Mouse (Mus musculus) neutrophil, adult 5-6 weeks (primary cell): Measurements from ENCODE around the gene Tsnaxip1. TPM values are rescaled to one million over a fixed set of nuclear protein-coding genes. Genes with fewer than 3 reads are reported as not detected.

Experiments
- ATAC-seq: fragments of 151-379, 151-347 bp; 2 replicates; pipeline ENCODE4 v1.8.0; 2017; ENCODE audit warnings: mild to moderate bottlenecking, moderate TSS enrichment; ENCODE audit not compliant: insufficient number of reproducible peaks, poor library complexity, low FRiP score, severe bottlenecking; ENCODE audit errors: extremely low read depth
- total RNA-seq: library from RNA; stranded (forward); fragments of 200-1000 nt; gene quantifications from 2 replicates; pipeline ENCODE4 v1.2.3, GENCODE M21; 2017

Gene Tsnaxip1
- total RNA-seq, 1 experiment from 2014 or later = 1.3 TPM

DNA sequence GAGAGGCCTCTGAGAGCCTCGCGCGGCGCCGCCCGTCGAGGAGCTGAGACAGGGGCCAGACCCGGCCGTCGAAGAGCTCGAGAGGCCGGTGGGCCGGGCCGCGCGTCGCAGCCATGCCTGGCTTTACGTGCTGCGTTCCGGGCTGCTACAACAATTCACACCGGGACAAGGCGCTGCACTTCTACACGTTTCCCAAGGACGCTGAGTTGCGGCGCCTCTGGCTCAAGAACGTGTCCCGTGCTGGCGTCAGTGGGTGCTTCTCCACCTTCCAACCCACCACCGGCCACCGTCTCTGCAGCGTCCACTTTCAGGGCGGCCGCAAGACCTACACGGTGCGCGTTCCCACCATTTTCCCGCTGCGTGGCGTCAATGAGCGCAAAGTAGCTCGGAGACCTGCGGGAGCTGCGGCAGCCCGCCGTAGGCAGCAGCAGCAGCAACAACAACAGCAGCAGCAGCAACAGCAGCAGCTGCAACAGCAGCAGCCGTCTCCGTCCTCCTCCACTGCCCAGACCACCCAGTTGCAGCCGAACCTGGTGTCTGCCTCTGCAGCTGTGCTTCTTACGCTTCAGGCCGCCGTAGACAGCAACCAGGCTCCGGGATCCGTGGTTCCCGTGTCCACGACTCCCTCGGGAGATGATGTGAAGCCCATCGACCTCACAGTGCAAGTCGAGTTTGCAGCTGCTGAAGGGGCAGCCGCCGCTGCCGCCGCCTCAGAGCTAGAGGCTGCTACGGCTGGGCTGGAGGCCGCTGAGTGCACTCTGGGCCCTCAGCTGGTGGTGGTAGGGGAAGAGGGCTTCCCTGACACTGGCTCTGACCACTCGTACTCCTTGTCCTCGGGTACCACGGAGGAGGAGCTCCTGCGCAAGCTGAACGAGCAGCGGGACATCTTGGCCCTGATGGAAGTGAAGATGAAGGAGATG is 28.0 kb downstream of the Tsnaxip1 start:
- ATAC-seq = no peak

GRCm38 (mm10) chr8:105856168-105856835 is 28.8 kb downstream of the Tsnaxip1 start:
- no peak for ATAC-seq

GRCm38 (mm10) chr8:105858495-105858894 is 31.0 kb downstream of the Tsnaxip1 start:
- ATAC-seq = peak; percentile 24; the same call in 1 of the 2 replicates

DNA sequence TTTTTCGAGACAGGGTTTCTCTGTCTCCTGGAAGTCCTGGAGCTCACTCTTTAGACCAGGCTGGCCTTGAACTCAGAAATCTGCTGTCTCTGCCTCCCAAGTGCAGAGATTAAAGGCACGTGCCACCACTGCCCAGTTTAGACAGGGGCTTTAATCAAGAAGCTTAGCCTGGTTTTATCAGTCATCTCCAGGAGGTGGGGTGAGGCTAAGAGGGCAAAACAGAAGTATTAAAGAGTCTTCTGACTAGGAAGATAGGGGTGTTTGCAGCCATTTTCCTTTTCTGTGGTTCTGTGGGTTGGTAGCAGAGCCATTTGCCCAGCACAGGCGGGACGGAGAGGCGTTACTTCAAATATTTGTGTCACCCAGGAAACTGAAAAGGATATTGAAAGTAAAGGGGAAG is 31.8 kb downstream of the Tsnaxip1 start:
- ATAC-seq = no peak

DNA sequence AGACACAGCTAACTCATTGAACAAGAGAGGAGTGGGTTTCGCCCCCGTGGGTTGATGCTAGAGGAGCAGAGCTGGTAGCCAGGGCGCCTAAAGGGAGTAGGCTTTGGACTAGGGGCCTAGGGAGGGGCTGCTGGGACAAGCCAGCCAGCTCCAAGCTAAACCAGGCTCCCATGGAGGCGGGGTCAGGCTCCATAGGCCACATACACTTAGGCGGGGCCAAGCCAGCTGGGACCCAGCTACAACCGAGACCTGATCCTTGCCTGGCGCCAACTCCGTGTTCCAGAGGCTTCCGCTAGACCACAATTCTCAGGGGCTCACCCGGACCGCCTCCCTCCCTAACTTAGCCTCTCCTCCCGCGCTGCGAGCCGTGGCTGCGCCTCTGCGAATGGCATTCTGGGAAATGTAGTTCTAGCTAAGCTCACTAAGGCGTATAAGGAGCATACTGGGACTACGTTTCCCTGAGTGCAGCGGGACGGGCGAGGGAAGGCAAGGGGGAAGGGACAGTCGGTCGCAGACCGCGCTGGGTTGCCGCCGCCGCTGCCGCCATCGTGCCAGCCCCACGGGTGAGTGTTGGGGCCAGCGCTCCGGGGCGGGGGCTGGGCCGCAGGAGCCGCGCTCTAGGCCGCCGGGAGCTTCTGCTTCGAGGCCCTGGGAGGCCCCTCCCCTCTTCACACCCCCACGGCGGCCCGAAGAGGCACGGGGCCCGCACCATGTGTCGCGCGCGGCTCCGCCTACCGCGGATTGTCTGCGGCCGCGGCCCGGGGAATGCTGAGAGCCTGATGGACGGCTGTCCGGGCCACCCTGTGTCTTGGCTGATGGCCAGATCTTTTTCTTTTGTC is 32.8 kb downstream of the Tsnaxip1 start, which contains the start of gene Nutf2:
Nutf2 (plus strand) TSS at position 438 of the 839 bp plus-strand sequence.
- peak; percentile 96 for ATAC-seq

GRCm38 (mm10) chr8:105861951-105862350 is 34.4 kb downstream of the Tsnaxip1 start:
- ATAC-seq = no peak

GRCm38 (mm10) chr8:105866364-105867029 is 39.0 kb downstream of the Tsnaxip1 start:
- ATAC-seq = no peak

- ATAC-seq = no peak
Measured at GRCm38 (mm10) chr8:105874301-105874700, 46.8 kb downstream of the Tsnaxip1 start.

GRCm38 (mm10) chr8:105880754-105881520 is 53.4 kb downstream of the Tsnaxip1 start, which contains the start of gene Edc4:
Gene Edc4, plus strand, starts transcription at chr8:105880881.
- peak; percentile 93 for ATAC-seq

DNA sequence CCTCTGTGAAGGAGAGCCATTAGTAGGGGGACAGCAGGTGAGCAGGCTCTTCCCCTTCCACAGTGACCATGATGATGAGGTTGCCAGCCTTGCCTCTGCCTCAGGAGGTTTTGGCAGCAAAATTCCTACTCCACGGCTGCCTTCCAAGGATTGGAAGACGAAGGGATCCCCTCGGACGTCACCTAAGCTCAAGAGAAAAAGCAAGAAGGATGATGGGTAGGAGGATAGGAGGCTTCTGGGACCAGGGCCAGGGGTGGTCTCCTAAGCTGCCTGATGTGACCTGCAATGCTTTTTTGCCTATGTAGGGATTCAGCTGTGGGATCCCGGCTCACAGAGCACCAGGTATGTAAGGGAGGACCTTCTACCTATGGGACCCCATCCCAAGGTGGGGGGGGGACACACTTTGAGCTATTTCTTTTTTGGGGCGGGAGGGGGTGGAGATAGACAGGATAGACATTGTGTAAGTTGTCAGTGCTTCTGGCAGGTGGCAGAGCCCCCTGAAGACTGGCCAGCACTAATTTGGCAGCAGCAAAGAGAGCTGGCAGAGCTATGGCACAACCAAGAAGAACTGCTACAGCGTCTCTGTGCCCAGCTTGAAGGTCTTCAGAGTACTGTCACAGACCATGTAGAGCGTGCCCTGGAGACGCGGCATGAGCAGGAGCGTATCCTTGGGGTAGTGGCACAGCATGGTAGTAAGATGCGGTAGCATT is 62.4 kb downstream of the Tsnaxip1 start:
- no peak for ATAC-seq

- ATAC-seq = no peak
Measured at GRCm38 (mm10) chr8:105890870-105891269, 63.3 kb downstream of the Tsnaxip1 start.

GRCm38 (mm10) chr8:105892432-105892831 is 64.9 kb downstream of the Tsnaxip1 start:
- no peak for ATAC-seq

GRCm38 (mm10) chr8:105893339-105893738 is 65.8 kb downstream of the Tsnaxip1 start, which contains the start of gene Nrn1l:
Gene Nrn1l, plus strand, starts transcription at chr8:105893567.
- ATAC-seq = no peak

Other genes starting within 250 kb of the Tsnaxip1 start
- 6.2 and 7.6 TPM in 2 replicates for gene Ripor1, start 222.5 kb upstream of the Tsnaxip1 start, total RNA-seq
- 140 and 147 TPM in 2 replicates for gene Ctcf, start 191.2 kb upstream of the Tsnaxip1 start, total RNA-seq
- not detected in 2 replicates for gene Agrp, start 190.3 kb upstream of the Tsnaxip1 start, total RNA-seq
- 27.5 and 29.7 TPM in 2 replicates for gene Carmil2, start 141.5 kb upstream of the Tsnaxip1 start, total RNA-seq
- gene Acd, start 126.6 kb upstream of the Tsnaxip1 start, total RNA-seq = 28.7 and 29.8 TPM in 2 replicates
- 3.8 and 4.7 TPM in 2 replicates for gene Pard6a, start 126.6 kb upstream of the Tsnaxip1 start, total RNA-seq
- not detected in 2 replicates for gene 4933405L10Rik, start 120.1 kb upstream of the Tsnaxip1 start, total RNA-seq
- 0.58 and 0.86 TPM in 2 replicates for gene Enkd1, start 119.5 kb upstream of the Tsnaxip1 start, total RNA-seq
- 1.6 and 3.6 TPM in 2 replicates for gene Gfod2, start 69.1 kb upstream of the Tsnaxip1 start, total RNA-seq
- gene Ranbp10, start 381 bp upstream of the Tsnaxip1 start, total RNA-seq = 16.9 and 17.2 TPM in 2 replicates
- gene Cenpt, start 25.5 kb downstream of the Tsnaxip1 start, total RNA-seq = 6.4 and 10.4 TPM in 2 replicates
- gene Thap11, start 27.4 kb downstream of the Tsnaxip1 start, total RNA-seq = 16.3 and 16.6 TPM in 2 replicates
- gene Nutf2, start 32.8 kb downstream of the Tsnaxip1 start, total RNA-seq = 18.9 and 23.7 TPM in 2 replicates
- gene Edc4, start 53.1 kb downstream of the Tsnaxip1 start, total RNA-seq = 53.4 and 54.1 TPM in 2 replicates
- not detected in 2 replicates for gene Nrn1l, start 65.8 kb downstream of the Tsnaxip1 start, total RNA-seq
- gene Pskh1, start 72.7 kb downstream of the Tsnaxip1 start, total RNA-seq = 16.8 and 17.8 TPM in 2 replicates
- 3.5 and 5.9 TPM in 2 replicates for gene Ctrl, start 106.1 kb downstream of the Tsnaxip1 start, total RNA-seq
- gene Psmb10, start 110.7 kb downstream of the Tsnaxip1 start, total RNA-seq = 56.2 and 67.8 TPM in 2 replicates
- gene Lcat, start 115.7 kb downstream of the Tsnaxip1 start, total RNA-seq = not detected in 2 replicates
- gene Slc12a4, start 138.4 kb downstream of the Tsnaxip1 start, total RNA-seq = 2.7 and 4.8 TPM in 2 replicates
- gene Dpep3, start 151.7 kb downstream of the Tsnaxip1 start, total RNA-seq = not detected in 2 replicates
- gene Dus2, start 163.6 kb downstream of the Tsnaxip1 start, total RNA-seq = 19.4 and 19.6 TPM in 2 replicates
- not detected in 2 replicates for gene Dpep2nb, start 178.2 kb downstream of the Tsnaxip1 start, total RNA-seq
- gene Ddx28, start 184.2 kb downstream of the Tsnaxip1 start, total RNA-seq = 7.2 and 7.7 TPM in 2 replicates
- gene Nfatc3, start 231.1 kb downstream of the Tsnaxip1 start, total RNA-seq = 104 and 107 TPM in 2 replicates